Mouse (Mus musculus): ENCODE results near the gene Pex7. TPM values are rescaled to one million over a fixed set of nuclear protein-coding genes. Genes with fewer than 3 reads are reported as not detected.

Gene Pex7
- total RNA-seq (2021): 10 to 100 TPM; 16.1 to 23.8 TPM
- long read RNA-seq, experiment 1, full-length matches to known transcripts: 27 of 29 reads
- long read RNA-seq, experiment 1, partial matches to known transcripts: 0 of 29 reads
- long read RNA-seq, experiment 1, other reads (novel, unspliced or antisense): 2 of 29 reads
- long read RNA-seq, experiment 2, full-length matches to known transcripts: 26 of 30 reads
- long read RNA-seq, experiment 2, partial matches to known transcripts: 0 of 30 reads
- long read RNA-seq, experiment 2, other reads (novel, unspliced or antisense): 4 of 30 reads

DNA sequence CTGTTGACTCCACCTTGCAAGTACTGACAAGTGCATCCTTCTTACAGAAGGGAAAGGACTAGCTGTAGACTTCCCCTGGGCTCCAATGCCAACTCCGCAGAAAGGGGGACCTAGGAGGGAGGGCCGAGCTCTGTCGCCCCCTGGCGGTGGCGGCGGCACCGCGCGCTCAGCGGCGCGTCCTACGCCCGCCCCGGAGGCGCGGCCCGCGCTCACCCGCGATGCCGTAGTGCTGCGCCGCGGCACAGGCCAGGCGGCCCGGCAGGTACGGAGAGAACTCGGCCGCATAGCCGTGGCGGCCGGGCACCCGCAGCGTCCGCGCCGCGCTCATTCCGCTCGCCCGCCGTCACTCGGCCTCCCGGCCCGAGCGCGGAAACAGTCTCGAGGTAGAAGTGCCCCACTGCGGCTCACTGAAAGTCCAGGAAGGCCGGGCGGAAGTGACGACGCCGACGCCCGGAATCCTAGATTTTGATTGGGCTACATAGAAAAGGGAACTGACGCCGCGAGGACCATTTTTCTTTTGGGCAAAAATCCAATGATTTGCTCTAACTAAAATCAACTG lies at the start of gene Pex7:
Gene Pex7, minus strand, starts transcription at position 444 of the 559 bp plus-strand sequence.
- intact Hi-C loops (cut with DNase I): loop anchor here (5.0 kb wide), 2 partner anchors 165 to 220 kb away; no protein-coding TSS in a partner anchor
- Histone ChIP-seq H3K4me3 (peak within 1 kb of the TSS; percentile 88), H3K27ac (peak within 1 kb of the TSS; percentile 99)
- peak; percentile 94 for DNase-seq
- TF ChIP-seq CTCF (IDR thresholded peaks at IDR 0.05): peak; percentile 99; the same call in 1 of the 2 replicates

DNA sequence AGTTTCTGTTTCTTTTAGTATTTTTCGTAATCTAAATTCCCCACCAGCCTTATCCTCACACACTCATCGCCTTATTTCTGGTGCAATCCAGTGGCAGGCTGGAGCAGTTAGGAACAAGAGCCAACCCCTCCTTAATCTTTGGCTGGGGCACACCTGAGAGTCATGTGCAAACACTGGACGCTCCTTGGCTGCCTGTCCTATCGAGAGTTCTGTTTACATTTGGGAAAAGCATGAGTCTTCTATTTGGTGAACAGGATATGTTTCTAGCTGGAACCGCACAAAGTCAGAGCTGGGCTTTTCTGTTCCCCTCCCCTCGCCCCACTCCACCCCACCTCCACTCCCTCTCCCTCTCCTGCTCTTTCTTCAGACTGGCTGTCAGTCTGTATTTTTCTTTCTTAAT lies 49.3 kb upstream of the Pex7 start:
- Histone ChIP-seq H3K4me3 (peak overlapping the region; percentile 26), H3K27ac (peak overlapping the region; percentile 64)
- intact Hi-C loops (cut with DNase I): no loop called here
- no peak for TF ChIP-seq CTCF (IDR thresholded peaks at IDR 0.05)
- peak; percentile 39 for DNase-seq

DNA sequence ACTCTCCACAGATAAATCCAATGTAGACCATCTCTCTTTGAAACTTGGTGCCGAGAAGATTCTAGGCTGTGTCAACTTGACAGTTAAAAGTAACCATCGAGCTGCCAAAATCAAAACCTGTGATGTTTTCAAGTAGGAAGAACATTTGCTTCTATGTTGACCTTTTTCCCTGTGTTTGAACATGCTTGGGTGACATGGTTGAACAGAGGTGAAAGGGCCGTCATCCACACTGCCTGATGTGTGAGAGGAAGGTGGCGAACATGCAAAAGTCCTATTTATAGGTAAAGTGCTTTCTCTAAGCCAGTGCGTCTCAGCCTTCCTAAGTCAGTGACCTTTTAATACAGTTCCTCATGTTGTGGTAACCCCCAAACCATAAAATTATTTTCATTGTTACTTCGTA lies 48.3 kb upstream of the Pex7 start:
- intact Hi-C loops (cut with DNase I): no loop called here
- H3K27ac ChIP-seq: peak overlapping the region; percentile 64; the same call in 1 of the 2 replicates
- TF ChIP-seq CTCF (IDR thresholded peaks at IDR 0.05): no peak
- no peak overlapping the region for H3K4me3 ChIP-seq
- no peak for DNase-seq

DNA sequence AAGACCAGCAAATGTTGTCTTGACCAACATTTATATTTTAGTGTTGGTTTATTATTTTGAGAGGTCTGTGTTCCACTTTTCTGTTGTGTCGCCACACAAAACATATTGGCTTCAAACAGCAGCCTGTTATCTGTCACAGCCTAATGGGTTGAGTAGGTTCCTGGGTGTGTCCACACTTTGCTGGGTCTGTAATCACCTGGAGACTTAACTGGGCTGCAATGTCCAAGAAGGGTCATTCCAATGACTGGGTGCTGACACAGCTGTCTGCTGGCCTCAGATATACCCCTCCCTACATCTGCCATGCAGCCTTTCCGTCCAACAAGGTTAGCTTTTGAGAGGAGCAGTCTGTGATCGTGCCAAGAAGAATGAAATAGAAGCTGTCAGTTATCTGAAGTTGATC lies 47.1 kb upstream of the Pex7 start:
- Histone ChIP-seq H3K4me3 (no peak overlapping the region), H3K27ac (no peak overlapping the region)
- intact Hi-C loops (cut with DNase I): no loop called here
- DNase-seq: no peak
- no peak for TF ChIP-seq CTCF (IDR thresholded peaks at IDR 0.05)

DNA sequence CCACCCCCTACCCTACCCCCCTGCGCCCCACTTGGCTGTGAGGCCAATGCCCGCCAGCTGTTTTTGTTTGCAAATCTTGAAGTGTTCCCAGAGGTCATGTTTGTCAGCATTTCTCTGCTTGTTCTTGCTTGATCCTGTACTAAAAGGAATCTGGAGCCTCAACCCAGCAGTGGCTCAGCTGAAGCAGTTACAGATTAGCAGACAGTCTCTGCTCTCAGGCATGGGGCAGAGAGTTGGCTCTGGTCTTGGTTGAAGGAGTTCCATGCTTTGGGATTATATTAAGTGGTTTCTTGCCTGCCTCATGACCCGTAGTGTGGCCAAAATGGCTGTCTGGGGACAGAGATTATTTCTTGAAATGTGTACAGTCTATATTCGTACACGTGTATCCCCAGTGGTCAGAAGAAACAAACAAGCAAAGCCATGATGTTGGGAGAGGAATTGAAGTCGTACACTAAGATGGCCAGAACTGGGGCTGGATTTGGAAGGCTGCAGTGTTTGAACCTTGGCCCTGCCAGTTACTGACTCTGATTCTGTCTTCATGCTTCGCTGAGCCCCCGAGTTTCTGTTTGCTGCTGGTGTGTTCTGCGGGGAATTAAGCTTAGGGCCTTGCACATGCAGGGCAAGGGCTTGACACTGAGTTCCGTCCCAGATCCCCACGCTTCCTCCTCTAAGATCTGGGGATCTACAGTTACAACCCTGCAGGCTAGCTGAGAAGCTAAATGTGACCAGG lies 45.7 kb upstream of the Pex7 start:
- no peak overlapping the region for H3K4me3 ChIP-seq
- no peak for DNase-seq
- H3K27ac ChIP-seq: no peak overlapping the region
- TF ChIP-seq CTCF (IDR thresholded peaks at IDR 0.05): no peak
- intact Hi-C loops (cut with DNase I): no loop called here

DNA sequence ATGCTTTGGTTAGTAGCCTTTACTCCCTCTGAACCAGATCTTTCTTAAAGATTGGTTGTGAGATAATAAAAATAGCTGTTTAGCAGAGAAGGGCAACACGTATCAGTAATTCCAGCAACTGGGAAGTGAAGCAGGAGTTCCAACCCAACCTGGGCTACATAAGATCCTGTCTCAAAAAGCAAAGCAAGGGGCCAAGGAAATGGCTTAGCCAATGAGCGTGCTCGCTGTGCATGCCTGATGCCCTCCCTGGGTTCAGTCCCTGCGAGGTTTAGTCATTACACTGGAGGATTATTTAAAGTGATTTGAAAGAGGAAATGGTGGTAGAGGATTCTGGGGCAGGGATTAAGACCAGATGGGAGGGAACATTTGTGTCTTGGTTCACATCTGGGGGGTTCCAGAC lies 41.6 kb upstream of the Pex7 start:
- H3K4me3 ChIP-seq: no peak overlapping the region
- DNase-seq: no peak
- TF ChIP-seq CTCF (IDR thresholded peaks at IDR 0.05): no peak
- intact Hi-C loops (cut with DNase I): no loop called here
- H3K27ac ChIP-seq: no peak overlapping the region

DNA sequence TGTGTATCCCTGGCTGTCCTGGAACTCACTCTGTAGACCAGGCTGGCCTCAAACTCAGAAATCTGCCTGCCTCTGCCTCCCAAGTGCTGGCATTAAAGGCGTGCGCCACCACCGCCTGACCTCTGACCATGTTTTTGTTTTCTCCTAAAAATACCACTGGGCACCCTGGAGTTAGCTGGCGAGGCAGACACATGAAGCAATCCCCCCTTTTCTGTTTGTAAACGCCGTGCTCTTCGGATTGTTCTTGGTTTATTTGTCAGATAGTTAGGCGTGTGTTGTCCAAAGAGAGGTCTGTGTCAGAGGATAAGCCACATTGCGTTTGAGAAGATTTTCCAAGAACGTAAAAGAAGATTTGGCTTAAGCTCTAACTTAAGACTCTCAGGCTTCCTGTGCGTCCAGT lies 40.9 kb upstream of the Pex7 start:
- no peak for TF ChIP-seq CTCF (IDR thresholded peaks at IDR 0.05)
- Histone ChIP-seq H3K4me3 (no peak overlapping the region), H3K27ac (no peak overlapping the region)
- no peak for DNase-seq
- intact Hi-C loops (cut with DNase I): no loop called here

DNA sequence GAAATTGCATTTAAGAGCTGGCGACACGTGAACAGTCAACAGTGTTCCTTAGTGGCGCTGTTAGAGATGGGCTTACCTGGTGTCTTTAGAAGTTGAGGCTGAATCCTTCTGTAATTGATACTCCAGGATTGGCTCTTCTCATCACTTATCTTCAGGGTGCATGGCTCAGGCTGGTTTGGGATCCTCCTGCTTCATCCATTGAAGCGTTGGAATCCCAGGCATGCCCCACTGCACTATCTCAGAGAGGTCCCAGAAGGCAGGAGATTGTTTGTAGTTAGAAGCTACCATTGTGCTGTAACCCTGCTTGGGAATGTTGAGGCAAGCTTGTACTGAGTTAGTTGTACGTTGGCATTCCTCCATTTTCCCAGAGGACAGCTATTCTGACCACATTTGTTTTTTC lies 40.4 kb upstream of the Pex7 start:
- Histone ChIP-seq H3K4me3 (no peak overlapping the region), H3K27ac (no peak overlapping the region)
- TF ChIP-seq CTCF (IDR thresholded peaks at IDR 0.05): no peak
- no peak for DNase-seq
- intact Hi-C loops (cut with DNase I): no loop called here

DNA sequence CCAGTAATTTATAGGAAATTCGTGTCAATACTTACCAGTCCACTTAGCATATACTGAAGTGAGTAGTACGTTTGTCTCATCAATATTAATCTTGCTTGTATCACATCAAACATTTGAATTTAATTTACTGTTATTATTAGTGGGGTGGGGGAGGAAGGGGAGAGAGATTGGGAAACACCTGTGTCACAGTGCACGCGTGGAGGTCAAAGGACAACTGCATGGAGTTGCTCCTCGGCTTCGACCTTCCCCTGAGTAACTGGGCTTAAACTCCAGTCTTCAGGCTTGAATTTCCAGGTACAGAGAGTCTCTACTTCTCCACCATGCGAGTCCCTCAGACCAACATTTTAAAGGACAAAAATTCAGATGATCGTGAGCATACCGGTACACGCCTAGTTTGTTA lies 40.0 kb upstream of the Pex7 start:
- TF ChIP-seq CTCF (IDR thresholded peaks at IDR 0.05): no peak
- intact Hi-C loops (cut with DNase I): no loop called here
- no peak overlapping the region for H3K27ac ChIP-seq
- no peak overlapping the region for H3K4me3 ChIP-seq
- no peak for DNase-seq

DNA sequence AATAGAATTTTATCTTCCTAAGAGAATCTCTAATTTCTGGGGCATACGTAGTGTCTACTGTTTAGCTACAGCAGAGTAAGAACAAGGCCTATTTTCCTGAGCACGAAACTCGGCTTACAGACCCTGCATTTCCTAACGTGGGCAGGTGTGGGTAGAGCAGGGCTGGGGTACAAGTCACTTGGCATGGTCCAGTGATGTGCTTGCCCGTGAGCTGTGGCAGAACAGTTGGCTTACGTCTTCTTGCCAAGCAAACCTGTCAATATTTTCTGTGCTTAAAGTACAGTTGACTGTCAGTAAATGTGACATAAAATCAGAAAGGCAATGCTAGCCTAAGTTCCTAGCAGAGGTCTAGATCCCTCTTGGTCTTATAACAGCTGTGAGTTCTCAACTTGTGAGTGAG lies 39.2 kb upstream of the Pex7 start:
- TF ChIP-seq CTCF (IDR thresholded peaks at IDR 0.05): no peak
- no peak for DNase-seq
- H3K27ac ChIP-seq: no peak overlapping the region
- intact Hi-C loops (cut with DNase I): no loop called here
- H3K4me3 ChIP-seq: no peak overlapping the region

DNA sequence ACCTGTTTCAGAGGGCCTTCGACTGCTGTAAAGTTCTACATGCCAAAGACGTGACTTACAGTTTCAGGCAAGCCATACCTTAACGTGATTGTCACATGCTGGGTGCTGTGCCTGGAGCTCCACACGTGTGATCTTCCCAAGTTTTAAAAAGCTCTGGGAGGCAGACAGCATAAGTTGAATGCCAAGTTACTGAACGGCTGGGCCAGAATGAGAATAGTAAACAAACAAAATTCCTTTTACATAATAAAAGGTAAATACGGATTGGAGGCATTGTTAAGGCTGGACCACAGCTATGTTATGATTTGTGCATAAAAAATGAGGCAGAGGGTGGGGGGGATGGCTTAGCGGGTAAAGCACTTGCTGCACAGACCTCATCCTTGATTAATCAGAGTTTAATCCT lies 38.2 kb upstream of the Pex7 start:
- intact Hi-C loops (cut with DNase I): no loop called here
- Histone ChIP-seq H3K27ac (no peak overlapping the region), H3K4me3 (no peak overlapping the region)
- no peak for TF ChIP-seq CTCF (IDR thresholded peaks at IDR 0.05)
- no peak for DNase-seq

DNA sequence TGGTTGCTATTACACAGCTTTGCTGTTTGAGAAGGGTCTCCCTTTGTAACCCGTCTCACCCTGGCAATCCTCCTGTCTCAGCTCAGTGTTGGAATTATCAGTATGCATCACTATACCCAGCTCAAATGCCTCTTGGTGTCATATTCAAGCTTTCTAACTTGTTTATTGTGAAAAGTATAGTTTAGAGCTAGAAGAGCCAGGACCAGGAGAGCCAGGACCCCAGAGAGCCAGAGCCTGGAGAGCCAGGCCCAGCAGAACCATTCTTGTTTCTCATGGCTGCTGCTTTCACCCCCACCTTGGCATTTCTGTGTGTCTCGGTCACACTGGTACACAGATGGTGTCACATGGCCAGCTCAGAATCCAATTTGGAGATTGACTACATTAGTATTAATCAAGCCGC lies 35.1 kb upstream of the Pex7 start:
- no peak overlapping the region for H3K4me3 ChIP-seq
- H3K27ac ChIP-seq: no peak overlapping the region
- no peak for DNase-seq
- intact Hi-C loops (cut with DNase I): no loop called here
- TF ChIP-seq CTCF (IDR thresholded peaks at IDR 0.05): no peak

DNA sequence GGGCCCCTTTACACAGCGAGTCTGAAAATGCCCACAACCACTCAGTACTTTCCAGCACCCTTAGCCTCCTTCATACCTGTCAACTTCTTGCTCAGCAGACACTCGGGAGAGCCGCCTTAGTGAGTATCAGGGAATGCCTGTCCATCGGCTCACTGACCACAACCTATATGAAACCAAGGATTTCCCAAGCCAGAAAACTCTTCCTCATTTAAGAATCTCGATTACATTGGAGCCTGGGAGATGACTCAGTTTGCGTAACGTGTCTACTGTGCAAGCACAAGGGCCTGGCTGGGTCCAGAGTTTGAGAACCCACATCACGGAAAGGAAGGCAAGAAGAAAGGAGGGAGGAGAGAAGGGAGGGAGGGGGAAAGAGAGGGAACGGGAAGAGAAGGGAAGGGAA lies 34.4 kb upstream of the Pex7 start:
- TF ChIP-seq CTCF (IDR thresholded peaks at IDR 0.05): no peak
- peak overlapping the region; percentile 80; the same call in 1 of the 2 replicates for H3K27ac ChIP-seq
- intact Hi-C loops (cut with DNase I): no loop called here
- no peak overlapping the region for H3K4me3 ChIP-seq
- DNase-seq: no peak

Data from gastrocnemius, adult 2 months (tissue).